Mouse (Mus musculus) heart, postnatal 0 days (tissue): ENCODE data around the gene Fam89b. TPM values are rescaled to one million over a fixed set of nuclear protein-coding genes. Genes with fewer than 3 reads are reported as not detected.
"Not testable (repeated sequence)": the region's sequence is repeated elsewhere in the genome, so short reads cannot be mapped to it uniquely, and the experiment has no call there.

ENCODE experiments used
- ATAC-seq: fragments of 200-750 bp; cut with Nextera tagmentation; 2 replicates; pipeline ENCODE4 v1.8.0; 2017; ENCODE audit warnings: low read depth, moderate number of reproducible peaks, moderate library complexity; ENCODE audit not compliant: insufficient read depth
- DNase-seq: peaks from one replicate; pipeline ENCODE4 v3.0.0-alpha.2; 2016; ENCODE audit warnings: low spot score
- H3K27ac ChIP-seq: fragments of 300-500 bp; sonication (generic); 2 replicates; pipeline ENCODE4 v1.5.1; 2014; ENCODE audit warnings: low read depth, mild to moderate bottlenecking
- H3K27me3 ChIP-seq: fragments of 300-500 bp; sonication (generic); 2 replicates; pipeline ENCODE4 v1.6.1; 2014; ENCODE audit warnings: low read length, mixed read lengths; ENCODE audit not compliant: control insufficient read depth, insufficient read depth
- H3K36me3 ChIP-seq: fragments of 300-500 bp; sonication (generic); replicated peaks from 2 replicates; pipeline ENCODE4 v1.6.1; 2014; ENCODE audit warnings: low read length, mixed read lengths; ENCODE audit not compliant: control insufficient read depth, insufficient read depth
- H3K4me1 ChIP-seq: fragments of 300-500 bp; sonication (generic); 2 replicates; pipeline ENCODE4 v1.6.1; 2014; ENCODE audit warnings: antibody characterized with exemption; ENCODE audit not compliant: control insufficient read depth, insufficient read depth
- H3K4me2 ChIP-seq: fragments of 300-500 bp; sonication (generic); 2 replicates; pipeline ENCODE4 v1.6.1; 2014; ENCODE audit warnings: low read depth, mild to moderate bottlenecking, low read length, moderate library complexity
- H3K4me3 ChIP-seq: fragments of 300-500 bp; sonication (generic); 2 replicates; pipeline ENCODE4 v1.5.1; 2014; ENCODE audit warnings: low read depth, low read length
- H3K9ac ChIP-seq: fragments of 300-500 bp; sonication (generic); replicated peaks from 2 replicates; pipeline ENCODE4 v1.6.1; 2014; ENCODE audit warnings: low read depth, low read length, mixed read lengths
- H3K9me3 ChIP-seq: fragments of 300-500 bp; sonication (generic); replicated peaks from 2 replicates; pipeline ENCODE4 v1.6.1; 2016; ENCODE audit warnings: low read length; ENCODE audit not compliant: control insufficient read depth
- CTCF ChIP-seq: IDR thresholded peaks from 2 replicates; pipeline ENCODE4 v1.5.1; 2016; ENCODE audit warnings: antibody characterized with exemption, control low read depth, low read depth
- EP300 ChIP-seq: IDR thresholded peaks from 2 replicates; pipeline ENCODE4 v1.6.1; 2016; ENCODE audit warnings: antibody characterized with exemption, low read depth
- WGBS: fragments of 180-500 bp; shearing (Covaris S2); extraction: QIAGEN DNeasy Blood & Tissue Kit; methylation state at CpG from one replicate; pipeline ENCODE4 v1.1.7; 2014; 5-methylcytosine and 5-hydroxymethylcytosine counted together
- polyA plus RNA-seq: library from polyadenylated mRNA; unstranded; fragments of >200 nt; fragmentation: Nextera tagmentation; extraction: Ambion mirVana; gene quantifications from 2 replicates; pipeline ENCODE4 v1.2.1, GENCODE M21; 2015
- total RNA-seq: library from RNA; depleted of rRNA; stranded (reverse); fragments of >200 nt; gene quantifications from 2 replicates; pipeline ENCODE4 v1.2.3, GENCODE M21; 2014; ENCODE audit warnings: low replicate concordance

The Fam89b gene
- total and polyA plus RNA-seq, 2 experiments from 2014 or later = 76.6 to 118 TPM

GRCm38 (mm10) chr19:5688200-5689087 lies 41.0 kb downstream of the Fam89b start, which contains the start of the genes Map3k11 and Pcnx3:
TSS of gene Map3k11 (plus strand) at chr19:5688742.
TSS of gene Pcnx3 (minus strand) at chr19:5688908.
- Histone ChIP-seq H3K4me2 (peak within 1 kb of the TSS; percentile 95), H3K27ac (peak within 1 kb of the TSS; percentile 94), H3K9ac (peak within 1 kb of the TSS; percentile 77), H3K36me3 (peaks cover 44% of the 10 kb centered on the region), H3K4me1 (peaks cover 13% of the 10 kb centered on the region), H3K27me3 (no peaks in the 10 kb centered on the region), H3K4me3 (peak within 1 kb of the TSS; percentile 82), H3K9me3 (no peaks in the 10 kb centered on the region)
- WGBS = under 1% methylated on average over 69 of the region's 69 CpGs
- peak; percentile 100 for DNase-seq
- no peak; the same call in 1 of the 2 replicates for TF ChIP-seq EP300
- no peak; the same call in 1 of the 2 replicates for TF ChIP-seq CTCF
- peak; percentile 89 for ATAC-seq

- no peaks in the 10 kb centered on the region for H3K27me3 ChIP-seq
- peak overlapping the region; percentile 82 for H3K4me3 ChIP-seq
- peak overlapping the region; percentile 94; the same call in 1 of the 2 replicates for H3K27ac ChIP-seq
- ATAC-seq (no peak), DNase-seq (no peak)
- H3K9me3 ChIP-seq = no peaks in the 10 kb centered on the region
- peak overlapping the region; percentile 75 for H3K9ac ChIP-seq
- H3K4me1 ChIP-seq = peaks cover 10% of the 10 kb centered on the region
- TF ChIP-seq EP300 = no peak
- no peak for TF ChIP-seq CTCF
- peak overlapping the region; percentile 95 for H3K4me2 ChIP-seq
- WGBS = 17% methylated on average over 9 of the region's 9 CpGs
- H3K36me3 ChIP-seq = peaks cover 46% of the 10 kb centered on the region
Measured at GRCm38 (mm10) chr19:5687738-5688137, 41.7 kb downstream of the Fam89b start.

GRCm38 (mm10) chr19:5686954-5687353 lies 42.5 kb downstream of the Fam89b start:
- H3K9ac ChIP-seq, DNase-seq, H3K27ac ChIP-seq, ATAC-seq, H3K4me2 ChIP-seq, H3K4me3 ChIP-seq, H3K27me3 ChIP-seq, H3K9me3 ChIP-seq: not testable (repeated sequence)
- Histone ChIP-seq H3K4me1 (peaks cover 10% of the 10 kb centered on the region), H3K36me3 (peaks cover 54% of the 10 kb centered on the region)
- 90% methylated on average over 12 of the region's 12 CpGs for WGBS

- Histone ChIP-seq H3K4me1 (peaks cover 9% of the 10 kb centered on the region; the same call in 1 of the 2 replicates), H3K4me2 (no peak overlapping the region), H3K4me3 (no peak overlapping the region), H3K36me3 (peaks cover 57% of the 10 kb centered on the region), H3K27me3 (no peaks in the 10 kb centered on the region), H3K9ac (no peak overlapping the region), H3K9me3 (no peaks in the 10 kb centered on the region), H3K27ac (no peak overlapping the region)
- 77% methylated on average over 13 of the region's 13 CpGs for WGBS
- DNase-seq (no peak), ATAC-seq (no peak)
- TF ChIP-seq CTCF = no peak
Measured at GRCm38 (mm10) chr19:5686437-5686836, 43.0 kb downstream of the Fam89b start.

- no peak overlapping the region for H3K4me3 ChIP-seq
- H3K36me3 ChIP-seq = peaks cover 60% of the 10 kb centered on the region
- H3K27ac ChIP-seq = no peak overlapping the region
- no peak overlapping the region for H3K9ac ChIP-seq
- WGBS = 91% methylated on average over 11 of the region's 11 CpGs
- TF ChIP-seq EP300 (no peak), CTCF (no peak)
- no peaks in the 10 kb centered on the region for H3K9me3 ChIP-seq
- ATAC-seq (no peak), DNase-seq (no peak)
- H3K4me2 ChIP-seq = no peak overlapping the region
- no peaks in the 10 kb centered on the region for H3K27me3 ChIP-seq
- peaks cover 4% of the 10 kb centered on the region; the same call in 1 of the 2 replicates for H3K4me1 ChIP-seq
Measured at GRCm38 (mm10) chr19:5685861-5686260, 43.6 kb downstream of the Fam89b start.
